Mouse (Mus musculus) heart, postnatal 0 days (tissue): Measurements from ENCODE around the gene Hivep3.

Experiments
- CTCF ChIP-seq: IDR thresholded peaks from 2 replicates; pipeline ENCODE4 v1.5.1; 2016; ENCODE audit warnings: antibody characterized with exemption, control low read depth, low read depth
- EP300 ChIP-seq: IDR thresholded peaks from 2 replicates; pipeline ENCODE4 v1.6.1; 2016; ENCODE audit warnings: antibody characterized with exemption, low read depth

DNA sequence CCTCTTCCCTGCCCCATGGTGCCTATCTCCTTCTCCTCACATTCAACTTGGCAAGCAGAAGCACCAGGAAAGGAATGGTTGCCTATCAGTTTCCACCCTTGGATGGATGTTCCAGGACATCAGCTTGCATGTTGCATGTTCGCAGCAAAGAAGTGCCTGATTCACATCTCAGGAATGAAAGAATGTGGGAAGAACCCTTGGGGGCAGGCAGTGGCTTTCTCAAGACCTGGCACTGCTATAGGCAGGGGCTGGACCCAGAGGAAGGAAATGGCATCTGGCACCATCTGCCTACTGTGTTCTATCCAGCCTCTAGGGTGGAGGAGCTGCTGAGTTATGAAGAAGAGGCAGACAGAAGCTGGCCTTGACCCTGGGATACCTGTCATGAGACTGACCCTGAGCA, 296.4 kb downstream of the Hivep3 start:
- TF ChIP-seq CTCF (no peak), EP300 (no peak)
